Mouse (Mus musculus) kidney, embryonic 14.5 days (tissue): ENCODE measurements at regions not wholly inside any gene's neighbourhood (a gene's known extent, or its start where the extent isn't known, plus 50 kb on each side); places are given as distances from the start of the nearest gene placed in this dataset.

ENCODE experiments used
- ATAC-seq: fragments of 200-750 bp; cut with Nextera tagmentation; 2 replicates; pipeline ENCODE4 v1.8.0; 2017; ENCODE audit warnings: moderate number of reproducible peaks, mild to moderate bottlenecking, moderate TSS enrichment, moderate library complexity; ENCODE audit not compliant: low FRiP score, low TSS enrichment
- H3K27ac ChIP-seq: fragments of 300-500 bp; sonication (generic); 2 replicates; pipeline ENCODE4 v1.5.1; 2014; ENCODE audit warnings: low read depth, mild to moderate bottlenecking, low read length, moderate library complexity, mixed read lengths
- H3K27me3 ChIP-seq: fragments of 300-500 bp; sonication (generic); 2 replicates; pipeline ENCODE4 v1.6.1; 2014; ENCODE audit warnings: mild to moderate bottlenecking, low read length; ENCODE audit not compliant: control insufficient read depth, insufficient read depth
- H3K36me3 ChIP-seq: fragments of 300-500 bp; sonication (generic); 2 replicates; pipeline ENCODE4 v1.6.1; 2014; ENCODE audit warnings: low read length, mixed read lengths; ENCODE audit not compliant: control insufficient read depth, insufficient read depth
- H3K4me1 ChIP-seq: fragments of 300-500 bp; sonication (generic); 2 replicates; pipeline ENCODE4 v1.6.1; 2014; ENCODE audit warnings: low read length, mixed read lengths; ENCODE audit not compliant: control insufficient read depth, insufficient read depth
- H3K4me2 ChIP-seq: fragments of 300-500 bp; sonication (generic); replicated peaks from 2 replicates; pipeline ENCODE4 v1.6.1; 2014; ENCODE audit warnings: low read depth, mild to moderate bottlenecking, low read length
- H3K4me3 ChIP-seq: fragments of 300-500 bp; sonication (generic); 2 replicates; pipeline ENCODE4 v1.5.1; 2014; ENCODE audit warnings: mild to moderate bottlenecking, low read length
- H3K9ac ChIP-seq: fragments of 300-500 bp; sonication (generic); 2 replicates; pipeline ENCODE4 v1.6.1; 2014; ENCODE audit warnings: low read depth, mild to moderate bottlenecking, low read length, moderate library complexity
- H3K9me3 ChIP-seq: fragments of 300-500 bp; sonication (generic); 2 replicates; pipeline ENCODE4 v1.6.1; 2016; ENCODE audit warnings: low read length; ENCODE audit not compliant: control insufficient read depth
- WGBS: fragments of 180-500 bp; shearing (Covaris S2); extraction: QIAGEN DNeasy Blood & Tissue Kit; methylation state at CpG from one replicate; pipeline ENCODE4 v1.1.7; 2014; 5-methylcytosine and 5-hydroxymethylcytosine counted together

- no peak for ATAC-seq
- H3K4me1 ChIP-seq: no peaks in the 10 kb centered on the region
- no peaks in the 10 kb centered on the region for H3K27me3 ChIP-seq
- no peaks in the 10 kb centered on the region for H3K9me3 ChIP-seq
- H3K27ac ChIP-seq: no peak overlapping the region
- H3K36me3 ChIP-seq: no peaks in the 10 kb centered on the region
- H3K4me3 ChIP-seq: no peak overlapping the region
- no peak overlapping the region for H3K4me2 ChIP-seq
- H3K9ac ChIP-seq: no peak overlapping the region
Observed at GRCm38 (mm10) chr2:47263690-47264089, 1550.2 kb upstream of the Acvr2a start.

- no peak overlapping the region for H3K27ac ChIP-seq
- H3K36me3 ChIP-seq: no peaks in the 10 kb centered on the region
- H3K27me3 ChIP-seq: no peaks in the 10 kb centered on the region
- H3K9me3 ChIP-seq: no peaks in the 10 kb centered on the region
- H3K4me1 ChIP-seq: no peaks in the 10 kb centered on the region
- no peak for ATAC-seq
- 84% methylated on average over 2 of the region's 2 CpGs for WGBS
- no peak overlapping the region for H3K9ac ChIP-seq
- no peak overlapping the region for H3K4me3 ChIP-seq
- no peak overlapping the region for H3K4me2 ChIP-seq
Observed at GRCm38 (mm10) chr2:47265901-47266300, 1548.0 kb upstream of the Acvr2a start.

- Histone ChIP-seq H3K4me3 (no peak overlapping the region), H3K9ac (no peak overlapping the region), H3K4me1 (no peaks in the 10 kb centered on the region), H3K4me2 (no peak overlapping the region), H3K27ac (no peak overlapping the region), H3K36me3 (no peaks in the 10 kb centered on the region), H3K9me3 (no peaks in the 10 kb centered on the region), H3K27me3 (no peaks in the 10 kb centered on the region)
- ATAC-seq: no peak
- WGBS: 33% methylated on average over 3 of the region's 3 CpGs
Observed at GRCm38 (mm10) chr2:47295546-47295945, 1518.4 kb upstream of the Acvr2a start.

- Histone ChIP-seq H3K4me1 (no peaks in the 10 kb centered on the region), H3K36me3 (no peaks in the 10 kb centered on the region), H3K4me3 (no peak overlapping the region), H3K27me3 (no peaks in the 10 kb centered on the region), H3K9me3 (no peaks in the 10 kb centered on the region), H3K4me2 (no peak overlapping the region), H3K27ac (no peak overlapping the region), H3K9ac (no peak overlapping the region)
- no peak for ATAC-seq
- 85% methylated on average over 6 of the region's 6 CpGs for WGBS
Observed at GRCm38 (mm10) chr2:47302056-47302455, 1511.9 kb upstream of the Acvr2a start.

- H3K27ac ChIP-seq: no peak overlapping the region
- H3K9ac ChIP-seq: no peak overlapping the region
- 64% methylated on average over 1 of the region's 1 CpGs for WGBS
- H3K9me3 ChIP-seq: no peaks in the 10 kb centered on the region
- no peaks in the 10 kb centered on the region for H3K36me3 ChIP-seq
- no peaks in the 10 kb centered on the region for H3K27me3 ChIP-seq
- H3K4me3 ChIP-seq: no peak overlapping the region
- no peak for ATAC-seq
- H3K4me2 ChIP-seq: no peak overlapping the region
- no peaks in the 10 kb centered on the region for H3K4me1 ChIP-seq
Observed at GRCm38 (mm10) chr2:47330574-47330973, 1483.3 kb upstream of the Acvr2a start.

- WGBS: 36% methylated on average over 8 of the region's 8 CpGs
- no peaks in the 10 kb centered on the region for H3K36me3 ChIP-seq
- no peak overlapping the region for H3K4me2 ChIP-seq
- ATAC-seq: peak; percentile 76; the same call in 1 of the 2 replicates
- no peak overlapping the region for H3K27ac ChIP-seq
- no peak overlapping the region for H3K4me3 ChIP-seq
- H3K27me3 ChIP-seq: no peaks in the 10 kb centered on the region
- H3K9ac ChIP-seq: no peak overlapping the region
- no peaks in the 10 kb centered on the region for H3K9me3 ChIP-seq
- H3K4me1 ChIP-seq: no peaks in the 10 kb centered on the region
Observed at GRCm38 (mm10) chr2:47334406-47335113, 1479.3 kb upstream of the Acvr2a start.

GRCm38 (mm10) chr2:47363476-47363875 lies 1450.4 kb upstream of the Acvr2a start:
- H3K4me3 ChIP-seq: no peak overlapping the region
- ATAC-seq: no peak
- H3K4me1 ChIP-seq: no peaks in the 10 kb centered on the region
- no peaks in the 10 kb centered on the region for H3K27me3 ChIP-seq
- H3K4me2 ChIP-seq: no peak overlapping the region
- H3K9ac ChIP-seq: no peak overlapping the region
- no peak overlapping the region for H3K27ac ChIP-seq
- no peaks in the 10 kb centered on the region for H3K36me3 ChIP-seq
- WGBS: 86% methylated on average over 1 of the region's 1 CpGs
- H3K9me3 ChIP-seq: no peaks in the 10 kb centered on the region

- Histone ChIP-seq H3K27me3 (no peaks in the 10 kb centered on the region), H3K9me3 (no peaks in the 10 kb centered on the region), H3K27ac (no peak overlapping the region), H3K4me2 (no peak overlapping the region), H3K4me3 (no peak overlapping the region), H3K9ac (no peak overlapping the region), H3K36me3 (no peaks in the 10 kb centered on the region), H3K4me1 (no peaks in the 10 kb centered on the region)
- no peak for ATAC-seq
Observed at GRCm38 (mm10) chr2:47368296-47368695, 1445.6 kb upstream of the Acvr2a start.
